9 mouse cellular contexts compared by ENCODE assay signal in the genomic region with DNA sequence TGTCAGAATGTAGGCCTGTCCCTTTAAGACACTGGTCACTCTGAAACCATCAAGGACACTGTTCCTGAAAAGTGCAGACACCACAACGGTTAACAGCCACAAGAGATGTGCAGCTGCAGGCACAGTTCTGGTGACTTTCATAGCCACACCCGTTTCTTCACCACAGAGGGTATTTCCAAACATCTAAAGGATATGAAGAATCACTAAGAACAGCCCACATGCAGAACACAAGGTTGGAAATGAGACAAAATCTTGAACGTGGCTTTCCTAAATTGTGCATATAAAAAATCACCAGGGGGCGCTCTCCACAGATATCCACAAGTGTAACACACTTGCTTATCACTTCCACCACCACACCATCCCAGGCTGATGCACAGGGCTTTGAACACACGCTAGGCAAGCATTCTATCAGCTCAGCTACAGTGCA. TPM values are rescaled to one million over a fixed set of nuclear protein-coding genes. Genes with fewer than 3 reads are reported as not detected.
DNase-seq lines count a peak whose midpoint lies in the region; ATAC-seq lines count a peak whose summit lies in the region.
"Had no signal": no experiment of that assay in that cellular context is flagged by ENCODE, and none has a peak within 500 bp of the region (broad histone marks: within the 10 kb centered on the region; RNA-seq: fewer than 3 reads in every experiment).

No protein-coding gene starts in this region.

- intact Hi-C loops in heart, postnatal 36 days (cut with DNase I), result loop anchor here (2.0 to 5.0 kb wide), 2 partner anchors 110 to 171 kb away; no protein-coding TSS in a partner anchor

- no peaks in the 10 kb centered on the region for H3K36me3 ChIP-seq in hindbrain, embryonic 14.5 days (replicated peaks; ENCODE audit: control insufficient read depth, insufficient read depth)
- H3K36me3 ChIP-seq in hindbrain, embryonic 13.5 days, result no peaks in the 10 kb centered on the region
- H3K36me3 ChIP-seq: limb, embryonic 13.5 days had no signal

- peak; percentile 46 for DNase-seq in hindbrain, embryonic 14.5 days (ENCODE audit: low spot score)
- DNase-seq in ZHBTc4 (ENCODE audit: low read depth, low spot score), result peak; percentile 57
- DNase-seq in heart, postnatal 36 days, result peak; percentile 12
- DNase-seq in naive thymus-derived CD4-positive, alpha-beta T cell, adult 2 months (ENCODE audit: low read depth), result peak; percentile 82
- DNase-seq in urinary bladder, postnatal 25 days (ENCODE audit: low spot score), result no peak

- no peak overlapping the region for H3K4me2 ChIP-seq in hindbrain, embryonic 14.5 days (replicated peaks)
- H3K4me2 ChIP-seq in hindbrain, embryonic 13.5 days, result no peak overlapping the region
- H3K4me2 ChIP-seq: limb, embryonic 13.5 days had no signal

- H3K27me3 ChIP-seq in hindbrain, embryonic 14.5 days (ENCODE audit: control insufficient read depth, insufficient read depth, low read length), result no peaks in the 10 kb centered on the region
- H3K27me3 ChIP-seq in hindbrain, embryonic 13.5 days, result no peaks in the 10 kb centered on the region
- H3K27me3 ChIP-seq: limb, embryonic 13.5 days had no signal

- no peak overlapping the region for H3K27ac ChIP-seq in hindbrain, embryonic 14.5 days
- no peak overlapping the region for H3K27ac ChIP-seq in hindbrain, embryonic 13.5 days
- H3K27ac ChIP-seq: limb, embryonic 13.5 days had no signal

- no peak overlapping the region for H3K4me3 ChIP-seq in hindbrain, embryonic 14.5 days (replicated peaks; ENCODE audit: low read length)
- no peak overlapping the region for H3K4me3 ChIP-seq in hindbrain, embryonic 13.5 days
- H3K4me3 ChIP-seq: limb, embryonic 13.5 days had no signal

- no peaks in the 10 kb centered on the region for H3K9me3 ChIP-seq in hindbrain, embryonic 14.5 days (ENCODE audit: control insufficient read depth, low read length)
- no peaks in the 10 kb centered on the region for H3K9me3 ChIP-seq in hindbrain, embryonic 13.5 days
- H3K9me3 ChIP-seq: limb, embryonic 13.5 days had no signal

- WGBS in hindbrain, embryonic 14.5 days, result 37% methylated on average over 5 of the region's 5 CpGs
- 44% methylated on average over 5 of the region's 5 CpGs for WGBS in hindbrain, embryonic 13.5 days

- ATAC-seq in hindbrain, embryonic 14.5 days (ENCODE audit: low FRiP score), result no peak
- no peak for ATAC-seq in hindbrain, embryonic 13.5 days (ENCODE audit: low FRiP score)
- ATAC-seq in CD4-positive, CD25-positive, alpha-beta regulatory T cell, adult 4 months, result peak; percentile 46
- no peak for ATAC-seq in cerebellum, adult (ENCODE audit: insufficient number of reproducible peaks, low FRiP score, low TSS enrichment)

- no peak overlapping the region for H3K9ac ChIP-seq in hindbrain, embryonic 14.5 days
- no peak overlapping the region for H3K9ac ChIP-seq in hindbrain, embryonic 13.5 days
- H3K9ac ChIP-seq: limb, embryonic 13.5 days had no signal

- H3K4me1 ChIP-seq in hindbrain, embryonic 14.5 days (replicated peaks; ENCODE audit: control insufficient read depth, insufficient read depth, low read length), result no peaks in the 10 kb centered on the region
- no peaks in the 10 kb centered on the region for H3K4me1 ChIP-seq in hindbrain, embryonic 13.5 days (replicated peaks)

RNA-seq across cellular contexts. Expression of a gene that starts 32.6 kb away (rescaled TPM):
- polyA plus RNA-seq in hindbrain, embryonic 14.5 days (2014; fragmentation: Nextera tagmentation; extraction: Ambion mirVana), result 83.7 and 98.8 TPM in 2 replicates
- polyA plus RNA-seq in hindbrain, embryonic 13.5 days (2015; fragmentation: Nextera tagmentation; extraction: Ambion mirVana), result 80.8 and 91.1 TPM in 2 replicates
- polyA plus RNA-seq in CD4-positive, CD25-positive, alpha-beta regulatory T cell, adult 4 months (2017; shearing (Covaris generic)), result 100 to 1,000 TPM; 138 to 156 TPM
- total RNA-seq in heart, postnatal 36 days (2021), result 10 to 100 TPM; 62.4 to 67.1 TPM

RNA-seq across cellular contexts. Expression of a gene that starts 47.3 kb away (rescaled TPM):
- 78.8 and 80.7 TPM in 2 replicates for polyA plus RNA-seq in hindbrain, embryonic 14.5 days (2014; fragmentation: Nextera tagmentation; extraction: Ambion mirVana)
- 85.8 and 93.7 TPM in 2 replicates for polyA plus RNA-seq in hindbrain, embryonic 13.5 days (2015; fragmentation: Nextera tagmentation; extraction: Ambion mirVana)
- 100 to 1,000 TPM; 139 to 156 TPM for polyA plus RNA-seq in CD4-positive, CD25-positive, alpha-beta regulatory T cell, adult 4 months (2017; shearing (Covaris generic))
- 10 to 100 TPM; 24.0 to 24.1 TPM for total RNA-seq in heart, postnatal 36 days (2021)

RNA-seq across cellular contexts. Expression of a gene that starts 47.4 kb away (rescaled TPM):
- 19.1 and 28.4 TPM in 2 replicates for polyA plus RNA-seq in hindbrain, embryonic 14.5 days (2014; fragmentation: Nextera tagmentation; extraction: Ambion mirVana)
- polyA plus RNA-seq in hindbrain, embryonic 13.5 days (2015; fragmentation: Nextera tagmentation; extraction: Ambion mirVana), result 33.4 and 34.4 TPM in 2 replicates
- polyA plus RNA-seq in CD4-positive, CD25-positive, alpha-beta regulatory T cell, adult 4 months (2017; shearing (Covaris generic)), result 10 to 100 TPM; 13.9 to 24.9 TPM
- 10 to 100 TPM; 28.3 to 33.0 TPM for total RNA-seq in heart, postnatal 36 days (2021)
